16 mouse cellular contexts compared by ENCODE assay signal in the genomic region with DNA sequence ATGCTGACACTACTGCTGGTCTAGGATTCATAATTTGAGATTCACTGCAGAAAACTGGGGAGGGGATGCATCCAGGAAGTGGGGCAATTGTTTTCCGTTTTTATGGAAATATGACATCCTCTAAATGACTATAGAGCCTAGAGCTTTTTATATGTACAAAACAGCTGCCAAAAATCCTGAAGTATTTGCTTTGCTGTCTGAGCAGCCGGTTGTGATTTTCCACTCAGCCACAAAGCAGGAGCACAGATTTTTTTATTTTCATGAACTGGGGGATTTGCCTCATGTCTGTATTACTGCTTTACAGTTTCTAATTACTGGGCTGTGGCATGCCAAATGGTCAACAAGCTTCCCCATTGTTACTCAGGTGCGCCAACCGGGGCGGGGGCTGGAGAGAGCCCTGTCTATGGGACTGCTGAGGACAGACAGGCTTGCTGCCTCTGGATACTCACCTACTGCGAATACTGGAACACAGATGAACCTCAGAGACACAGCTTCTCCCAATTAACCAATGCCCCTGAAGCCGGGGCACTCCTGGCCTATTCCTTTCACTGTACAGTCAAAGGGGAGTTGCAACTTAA. TPM values are rescaled to one million over a fixed set of nuclear protein-coding genes. Genes with fewer than 3 reads are reported as not detected.
DNase-seq lines count a peak whose midpoint lies in the region; ATAC-seq lines count a peak whose summit lies in the region.
"Had no signal": no experiment of that assay in that cellular context is flagged by ENCODE, and none has a peak within 500 bp of the region (broad histone marks: within the 10 kb centered on the region; RNA-seq: fewer than 3 reads in every experiment).

No protein-coding gene starts in this region.

- peaks cover 62% of the 10 kb centered on the region for H3K4me1 ChIP-seq in forebrain, embryonic 15.5 days
- H3K4me1 ChIP-seq in forebrain, embryonic 11.5 days (replicated peaks; ENCODE audit: control insufficient read depth, insufficient read depth, low read length), result peaks cover 16% of the 10 kb centered on the region; the same call in 1 of the 2 replicates
- H3K4me1 ChIP-seq in intestine, embryonic 16.5 days (ENCODE audit: control insufficient read depth, insufficient read depth, low read length), result peaks cover 26% of the 10 kb centered on the region
- peaks cover 14% of the 10 kb centered on the region for H3K4me1 ChIP-seq in intestine, embryonic 15.5 days (replicated peaks)
- H3K4me1 ChIP-seq: megakaryocyte, embryonic 14.5 days had no signal

- no peak overlapping the region for H3K4me2 ChIP-seq in forebrain, embryonic 15.5 days (replicated peaks)
- H3K4me2 ChIP-seq in forebrain, embryonic 11.5 days (ENCODE audit: low read depth, low read length, severe bottlenecking), result no peak overlapping the region
- no peak overlapping the region for H3K4me2 ChIP-seq in intestine, embryonic 16.5 days (ENCODE audit: low read depth, low read length)
- H3K4me2 ChIP-seq in intestine, embryonic 15.5 days (replicated peaks), result no peak overlapping the region
- H3K4me2 ChIP-seq: heart, embryonic 11.5 days; liver, embryonic 11.5 days; neural tube, embryonic 12.5 days had no signal

- no peaks in the 10 kb centered on the region for H3K9me3 ChIP-seq in forebrain, embryonic 15.5 days
- no peaks in the 10 kb centered on the region for H3K9me3 ChIP-seq in forebrain, embryonic 11.5 days (ENCODE audit: control insufficient read depth, low read length)
- no peaks in the 10 kb centered on the region for H3K9me3 ChIP-seq in intestine, embryonic 16.5 days (ENCODE audit: control insufficient read depth, low read length)
- H3K9me3 ChIP-seq in intestine, embryonic 15.5 days, result no peaks in the 10 kb centered on the region
- H3K9me3 ChIP-seq: hindbrain, embryonic 10.5 days; neural tube, embryonic 12.5 days had no signal

- H3K27me3 ChIP-seq in forebrain, embryonic 15.5 days, result no peaks in the 10 kb centered on the region
- no peaks in the 10 kb centered on the region for H3K27me3 ChIP-seq in forebrain, embryonic 11.5 days (ENCODE audit: control insufficient read depth, insufficient read depth, low read length)
- no peaks in the 10 kb centered on the region for H3K27me3 ChIP-seq in intestine, embryonic 16.5 days (replicated peaks; ENCODE audit: control insufficient read depth, insufficient read depth, low read length)
- H3K27me3 ChIP-seq in intestine, embryonic 15.5 days (replicated peaks), result no peaks in the 10 kb centered on the region
- H3K27me3 ChIP-seq: megakaryocyte, embryonic 14.5 days; neural tube, embryonic 12.5 days had no signal

- no peaks in the 10 kb centered on the region for H3K36me3 ChIP-seq in forebrain, embryonic 15.5 days
- H3K36me3 ChIP-seq in forebrain, embryonic 11.5 days (ENCODE audit: control insufficient read depth, insufficient read depth, low read length), result no peaks in the 10 kb centered on the region
- no peaks in the 10 kb centered on the region for H3K36me3 ChIP-seq in intestine, embryonic 16.5 days (ENCODE audit: control insufficient read depth, insufficient read depth, low read length)
- no peaks in the 10 kb centered on the region for H3K36me3 ChIP-seq in intestine, embryonic 15.5 days
- H3K36me3 ChIP-seq: hindbrain, embryonic 10.5 days; neural tube, embryonic 12.5 days had no signal

- H3K27ac ChIP-seq in forebrain, embryonic 15.5 days (replicated peaks), result peak overlapping the region; percentile 44; the same call in 1 of the 2 replicates
- H3K27ac ChIP-seq in forebrain, embryonic 11.5 days (ENCODE audit: low read depth, low read length), result no peak overlapping the region
- H3K27ac ChIP-seq in intestine, embryonic 16.5 days (ENCODE audit: low read length), result no peak overlapping the region
- no peak overlapping the region for H3K27ac ChIP-seq in intestine, embryonic 15.5 days
- H3K27ac ChIP-seq: hindbrain, embryonic 10.5 days; left cerebral cortex, adult 2 months; neural tube, embryonic 12.5 days had no signal

- no peak overlapping the region for H3K9ac ChIP-seq in forebrain, embryonic 15.5 days (replicated peaks)
- no peak overlapping the region for H3K9ac ChIP-seq in forebrain, embryonic 11.5 days (ENCODE audit: low read length)
- H3K9ac ChIP-seq in intestine, embryonic 16.5 days (ENCODE audit: low read depth, low read length), result no peak overlapping the region
- H3K9ac ChIP-seq in intestine, embryonic 15.5 days, result no peak overlapping the region
- H3K9ac ChIP-seq: neural tube, embryonic 12.5 days had no signal

- H3K4me3 ChIP-seq in forebrain, embryonic 15.5 days, result no peak overlapping the region
- no peak overlapping the region for H3K4me3 ChIP-seq in forebrain, embryonic 11.5 days (ENCODE audit: low read depth, low read length)
- no peak overlapping the region for H3K4me3 ChIP-seq in intestine, embryonic 16.5 days (ENCODE audit: low read length)
- H3K4me3 ChIP-seq in intestine, embryonic 15.5 days (replicated peaks), result no peak overlapping the region
- H3K4me3 ChIP-seq: hindbrain, embryonic 10.5 days; left cerebral cortex, adult 2 months; megakaryocyte, embryonic 14.5 days; neural tube, embryonic 12.5 days had no signal

- no peak for ATAC-seq in forebrain, embryonic 15.5 days (replicated peaks)
- ATAC-seq in forebrain, embryonic 11.5 days (replicated peaks; ENCODE audit: low FRiP score), result no peak
- 0 out of 2 replicates have a peak, but pooled peaks have one; percentile 39 for ATAC-seq in intestine, embryonic 16.5 days
- no peak for ATAC-seq in intestine, embryonic 15.5 days
- ATAC-seq: intestine, postnatal 0 days had no signal

- DNase-seq in forebrain, embryonic 11.5 days (ENCODE audit: low spot score), result no peak
- peak; percentile 31 for DNase-seq in brain, adult 2 months (ENCODE audit: low read depth, low spot score)
- peak; percentile 24 for DNase-seq in lung, postnatal 25 days (ENCODE audit: low spot score)
- DNase-seq in T-cell, adult 2 months (ENCODE audit: low spot score), result no peak
- no peak for DNase-seq in embryo, embryonic 11 days
- DNase-seq: thymus, postnatal 4 days had no signal

- WGBS in forebrain, embryonic 15.5 days, result 34% methylated on average over 7 of the region's 7 CpGs
- 61% methylated on average over 7 of the region's 7 CpGs for WGBS in forebrain, embryonic 11.5 days
- 69% methylated on average over 7 of the region's 7 CpGs for WGBS in intestine, embryonic 16.5 days
- 62% methylated on average over 7 of the region's 7 CpGs for WGBS in intestine, embryonic 15.5 days

RNA-seq across cellular contexts. Expression of a gene that starts 53.3 kb away (rescaled TPM):
- polyA plus RNA-seq in forebrain, embryonic 15.5 days (2015; fragmentation: Nextera tagmentation; extraction: Ambion mirVana), result 94.3 and 105 TPM in 2 replicates
- polyA plus RNA-seq in forebrain, embryonic 11.5 days (2014; fragmentation: Nextera tagmentation; extraction: Ambion mirVana), result 64.2 and 71.4 TPM in 2 replicates
- polyA plus RNA-seq in intestine, embryonic 16.5 days (2015; fragmentation: Nextera tagmentation; extraction: Ambion mirVana), result 12.4 and 14.7 TPM in 2 replicates
- 19.0 and 21.2 TPM in 2 replicates for polyA plus RNA-seq in intestine, embryonic 15.5 days (2015; fragmentation: Nextera tagmentation; extraction: Ambion mirVana)

Comparison
In these comparisons a context has a peak if more than half of its experiments do, and no peak if none do; other contexts are left out.
1. DNase-seq: peak in brain, adult 2 months (single experiment) and lung, postnatal 25 days (single experiment); none in forebrain, embryonic 11.5 days (single experiment), T-cell, adult 2 months (single experiment) and embryo, embryonic 11 days (single experiment).